Mouse (Mus musculus) 3T3-L1 (cell line): ENCODE measurements around the gene Rcc1l.

Experiments
- DNase-seq: peaks from one replicate; pipeline ENCODE4 v3.0.0-alpha.2; 2015; ENCODE audit warnings: low read depth, low spot score

The Rcc1l gene

DNA sequence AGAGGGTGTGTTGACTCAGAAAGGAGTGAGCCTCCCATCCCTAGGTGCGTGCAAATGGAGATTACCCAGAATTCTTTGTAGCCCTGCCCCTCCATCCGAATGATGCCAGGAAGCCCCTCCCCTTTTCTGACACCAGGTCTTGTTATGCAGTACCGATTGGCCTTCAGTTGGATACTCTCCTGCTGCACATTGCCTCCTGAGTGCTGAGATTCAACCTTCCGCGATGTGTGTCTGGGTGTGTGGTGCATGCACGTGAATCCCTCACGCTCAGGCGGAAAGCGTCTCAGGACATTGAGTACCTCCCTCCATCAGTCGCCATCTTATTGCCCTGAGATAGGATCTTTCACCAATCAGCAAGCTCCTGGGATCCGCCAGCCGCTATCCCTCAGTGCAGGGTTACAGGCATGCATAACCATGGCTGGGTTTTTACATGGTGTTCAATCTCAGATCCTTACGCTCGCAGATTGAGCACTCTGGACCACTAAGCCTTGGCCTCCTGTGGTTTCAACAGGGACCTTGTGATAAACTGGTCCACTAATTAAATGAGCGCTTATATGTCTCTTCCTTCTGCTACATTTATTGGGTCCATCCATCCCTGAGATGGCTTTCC is 57.7 kb downstream of the Rcc1l start:
- DNase-seq = no peak

DNA sequence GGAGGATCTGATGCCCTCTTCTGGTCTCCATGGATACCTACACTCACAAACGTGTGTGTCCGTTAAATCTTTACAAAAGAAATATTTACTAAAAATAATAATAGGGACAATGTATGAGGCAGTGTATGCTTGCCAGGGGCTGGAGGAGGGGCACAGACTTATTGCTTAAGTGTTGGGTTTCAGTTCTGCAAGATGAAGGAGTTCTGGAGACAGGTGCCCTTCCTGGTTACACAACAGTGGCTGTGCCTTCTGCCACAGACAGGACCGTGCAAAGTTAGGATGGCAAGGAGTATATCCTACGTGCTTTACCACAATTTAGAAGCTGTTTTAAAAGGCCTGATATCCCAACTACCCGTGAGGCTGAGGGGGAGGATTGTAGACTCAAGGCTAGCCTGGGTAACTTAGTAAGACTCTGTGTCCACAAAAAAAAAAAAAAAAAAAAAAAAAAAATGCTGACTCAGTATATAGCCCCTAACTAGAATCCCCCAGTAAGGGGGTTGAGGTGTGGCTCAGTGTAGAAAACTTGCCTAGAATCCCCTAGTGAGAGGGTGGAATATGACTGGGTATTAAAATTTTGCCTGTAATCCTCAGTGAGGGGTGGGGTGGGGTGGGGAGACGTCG is 60.8 kb downstream of the Rcc1l start:
- no peak for DNase-seq

DNA sequence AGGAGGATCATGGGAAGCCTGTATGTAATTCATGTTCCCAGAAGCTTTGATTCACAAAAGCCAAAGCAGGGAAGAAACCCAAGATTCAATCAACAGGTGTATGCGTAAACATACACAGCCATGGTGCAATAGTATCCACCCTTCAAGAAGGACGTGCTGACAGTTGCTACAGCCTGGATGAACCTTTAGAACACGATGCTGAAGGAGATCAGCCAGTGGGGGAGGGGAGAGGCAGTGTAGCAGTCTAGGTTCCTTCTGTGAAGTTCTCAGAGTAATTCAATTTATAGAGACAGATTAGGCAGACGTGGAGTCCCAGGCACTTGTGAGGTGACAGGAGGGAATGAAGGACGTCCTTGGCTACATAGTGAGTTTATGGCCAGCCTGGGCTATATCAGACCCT is 61.6 kb downstream of the Rcc1l start:
- DNase-seq = no peak

DNA sequence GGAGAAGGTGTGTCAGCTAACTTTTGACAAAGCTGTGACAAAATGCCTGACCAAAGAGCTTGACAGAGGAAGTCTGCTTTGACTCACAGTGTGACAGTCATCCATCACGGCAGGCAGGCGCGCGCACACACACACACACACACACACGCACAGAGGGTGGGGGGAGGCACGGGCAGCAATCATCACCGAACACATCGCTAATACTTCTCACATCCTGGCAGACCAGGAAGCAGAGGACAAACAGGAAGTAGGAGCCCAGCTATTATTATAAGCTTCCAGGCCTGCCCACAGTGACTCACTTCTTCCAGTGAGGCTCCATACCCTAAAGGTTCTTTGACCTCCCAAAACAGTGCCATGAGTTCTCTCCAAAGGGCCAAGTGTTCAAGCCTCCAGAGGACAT is 70.7 kb downstream of the Rcc1l start:
- DNase-seq = peak; percentile 48

DNA sequence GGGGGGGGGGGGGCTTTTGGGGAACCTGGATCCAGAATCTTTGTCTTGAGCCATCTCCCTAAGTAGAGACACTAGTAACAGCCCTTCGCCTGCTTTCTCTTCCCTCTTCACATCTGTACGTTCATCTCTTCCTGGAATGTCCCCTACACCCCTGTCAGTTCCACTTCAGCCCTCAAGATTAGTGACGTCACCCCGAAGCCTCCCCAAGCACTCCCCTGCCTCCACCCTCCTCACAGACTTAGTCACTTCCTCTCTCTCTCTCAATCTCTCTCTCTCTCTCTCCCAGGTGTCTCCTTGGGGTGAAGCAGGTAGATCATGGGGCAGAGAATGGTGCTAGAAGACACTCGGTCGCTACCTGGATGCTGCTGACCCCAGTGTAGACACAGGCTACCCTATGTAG is 73.9 kb downstream of the Rcc1l start:
- DNase-seq = peak; percentile 47

DNA sequence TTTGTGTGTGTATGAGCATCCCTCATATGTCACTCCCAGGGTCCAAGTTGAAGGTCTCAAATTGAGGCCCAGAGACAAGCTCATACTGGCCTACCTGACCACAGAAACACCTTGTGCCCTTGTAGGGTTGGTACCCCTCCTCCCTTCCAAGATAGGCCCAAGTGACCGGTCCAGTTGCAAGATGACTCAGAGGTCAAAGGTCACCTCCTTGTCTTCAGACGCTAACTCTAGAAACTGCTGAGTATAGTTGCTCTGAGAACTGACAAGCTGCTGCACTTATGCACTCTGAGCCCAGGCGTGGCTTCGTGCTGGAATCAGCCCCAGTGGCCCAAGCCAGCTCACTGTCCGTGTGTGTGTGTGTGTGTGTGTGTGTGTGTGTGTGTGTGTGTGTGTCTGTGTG is 74.7 kb downstream of the Rcc1l start:
- DNase-seq = peak; percentile 77

DNA sequence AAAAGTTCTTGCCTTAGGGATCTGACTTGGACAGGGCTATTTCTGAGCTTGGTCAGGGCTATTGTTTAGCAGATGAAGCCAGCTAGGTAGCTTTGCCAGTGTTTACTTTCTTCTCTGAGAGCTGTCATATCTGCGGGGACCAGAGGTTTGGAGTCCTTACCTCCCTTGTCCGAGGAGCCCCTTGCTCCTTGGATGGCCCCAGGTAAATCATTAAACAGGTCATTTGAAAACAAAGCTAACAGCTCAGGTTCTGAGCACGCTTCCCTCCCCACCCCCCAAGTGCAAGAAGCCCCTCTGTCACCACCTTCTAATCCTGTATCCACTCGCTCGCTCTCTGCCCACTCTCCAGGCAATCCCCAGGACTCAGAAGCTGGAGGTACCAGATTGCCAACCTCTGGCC is 75.3 kb downstream of the Rcc1l start:
- peak; percentile 33 for DNase-seq

DNA sequence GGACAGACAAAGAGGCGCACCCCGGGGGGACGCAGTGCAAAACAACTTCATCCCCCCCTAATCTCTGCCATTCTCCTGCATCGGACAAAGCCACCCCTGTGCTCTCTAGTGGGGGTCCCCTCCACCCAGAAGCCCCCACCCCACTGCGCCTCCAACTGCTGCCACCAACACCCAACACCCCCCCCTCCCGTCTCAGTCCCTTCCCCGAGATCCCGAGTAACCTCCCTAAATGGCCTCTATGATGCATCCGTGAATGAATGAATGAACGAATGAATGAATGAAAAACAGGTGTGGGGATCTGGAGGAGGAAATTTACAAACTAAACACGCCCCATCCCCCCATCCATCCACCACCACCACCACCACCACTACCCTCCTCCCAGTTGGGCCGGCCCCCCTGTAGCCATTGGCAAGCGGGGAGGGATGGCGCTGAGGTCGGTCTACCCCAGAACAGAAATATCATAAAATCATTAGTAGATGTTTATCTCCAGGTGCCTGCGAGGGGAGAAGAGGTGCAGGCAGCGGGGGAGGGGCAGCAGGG is 76.3 kb downstream of the Rcc1l start:
- peak; percentile 15 for DNase-seq

DNA sequence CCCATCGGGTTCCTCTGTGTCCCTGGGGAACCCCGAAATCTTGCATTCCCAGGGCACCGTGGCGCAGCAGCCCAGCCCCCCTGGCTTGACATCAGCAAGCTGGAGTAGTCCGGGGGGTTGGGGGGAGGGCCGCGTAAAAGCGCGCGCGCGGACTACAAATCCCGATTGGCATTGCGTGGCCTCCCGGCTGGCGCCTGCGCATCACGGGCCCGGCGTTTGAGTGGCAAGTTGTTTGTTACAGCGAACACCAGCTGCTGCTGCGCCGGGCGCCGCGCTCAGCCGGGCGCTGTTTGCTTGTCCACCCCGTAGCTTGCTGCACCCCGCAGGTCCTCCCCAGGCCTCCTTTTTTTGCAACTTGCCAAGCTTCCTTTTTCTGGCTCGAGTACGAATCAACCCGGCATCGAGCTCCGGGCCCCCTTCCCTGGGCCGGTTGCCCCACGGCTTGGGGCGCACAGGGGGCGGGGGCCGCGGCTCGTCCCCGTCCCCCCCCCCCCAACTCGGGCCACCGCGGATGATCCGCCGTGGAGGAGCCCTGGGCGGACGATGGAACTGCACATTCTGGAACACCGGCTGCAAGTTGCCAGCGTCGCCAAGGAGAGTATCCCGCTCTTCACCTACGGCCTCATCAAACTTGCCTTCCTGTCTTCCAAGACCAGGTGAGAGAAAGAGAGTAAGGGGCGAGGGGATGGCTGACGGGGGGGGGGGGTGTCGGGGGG is 76.9 kb downstream of the Rcc1l start, which contains the start of gene Castor2:
Gene Castor2, plus strand, starts transcription at position 216 of the 716 bp plus-strand sequence.
- DNase-seq = peak; percentile 96

DNA sequence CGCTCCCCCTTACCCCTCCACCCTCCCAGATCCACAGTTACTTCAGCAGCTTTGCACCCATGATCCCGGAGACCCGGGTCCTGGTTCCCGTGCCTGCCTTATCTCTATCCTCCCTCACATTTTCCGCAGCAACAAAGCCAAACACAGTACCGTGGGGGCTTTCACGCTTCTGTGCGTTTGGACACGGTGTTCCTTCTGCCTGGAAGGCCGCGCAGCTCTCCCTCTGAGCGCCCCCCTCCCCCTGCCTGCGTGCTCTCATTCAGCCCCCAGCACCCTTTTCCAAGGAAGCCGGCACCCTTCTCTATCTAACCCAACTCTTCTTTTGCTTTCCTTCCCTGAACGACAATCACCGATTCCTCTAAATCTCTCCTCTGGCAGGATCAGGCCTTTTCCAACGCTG is 77.6 kb downstream of the Rcc1l start:
- peak; percentile 12 for DNase-seq

DNA sequence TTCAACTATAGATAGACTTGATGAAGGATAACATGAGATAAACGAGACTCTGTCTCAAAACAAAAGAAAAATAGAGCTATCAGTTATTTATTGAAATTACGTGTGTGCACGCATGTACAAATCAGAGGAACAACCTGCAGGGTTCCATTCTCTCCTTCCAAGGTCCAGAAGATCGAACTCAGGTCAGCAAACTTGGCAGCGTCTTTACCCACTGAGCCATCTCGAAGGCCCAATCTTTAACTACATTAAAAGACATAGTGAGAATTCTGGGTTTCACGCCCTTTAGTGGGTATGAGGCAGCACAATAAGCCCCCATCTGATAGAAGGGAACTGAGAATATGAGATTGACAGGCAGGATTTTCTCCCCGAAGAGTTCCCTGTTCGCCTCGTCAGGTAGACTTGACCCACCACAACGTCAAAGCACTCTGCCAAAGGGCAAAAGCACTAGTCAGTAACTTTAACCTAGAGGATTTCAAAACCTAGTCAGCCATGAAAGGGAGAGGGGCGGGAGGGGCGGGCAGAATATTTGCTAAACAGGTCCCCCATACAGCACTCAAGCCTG is 78.2 kb downstream of the Rcc1l start:
- DNase-seq = no peak
